Mouse (Mus musculus): ENCODE measurements at regions not wholly inside any gene's neighbourhood (a gene's known extent, or its start where the extent isn't known, plus 50 kb on each side); places are given as distances from the start of the nearest gene placed in this dataset.
"Not testable (repeated sequence)": the region's sequence is repeated elsewhere in the genome, so short reads cannot be mapped to it uniquely, and the experiment has no call there.

- no peaks in the 10 kb centered on the region for H3K27me3 ChIP-seq (replicated peaks; ENCODE audit: control insufficient read depth, insufficient read depth, low read length)
- no peak overlapping the region for H3K4me2 ChIP-seq (ENCODE audit: low read length)
- H3K4me3 ChIP-seq (ENCODE audit: low read depth, low read length): no peak overlapping the region
- no peak for ATAC-seq
- no peak overlapping the region for H3K27ac ChIP-seq (ENCODE audit: low read depth, low read length)
- no peaks in the 10 kb centered on the region for H3K9me3 ChIP-seq (replicated peaks; ENCODE audit: control insufficient read depth, low read length)
- no peaks in the 10 kb centered on the region for H3K4me1 ChIP-seq (ENCODE audit: control insufficient read depth, insufficient read depth, low read length)
- peak; percentile 9 for DNase-seq (ENCODE audit: low spot score)
- 33% methylated on average over 1 of the region's 1 CpGs for WGBS
- no peak overlapping the region for H3K9ac ChIP-seq (ENCODE audit: low read length)
- no peaks in the 10 kb centered on the region for H3K36me3 ChIP-seq (ENCODE audit: control insufficient read depth, insufficient read depth, low read length)
Observed at GRCm38 (mm10) chr6:62889194-62889593, 366.5 kb upstream of the Grid2 start.

GRCm38 (mm10) chr6:62912758-62913157 is 342.9 kb upstream of the Grid2 start:
- Histone ChIP-seq H3K4me3 (ENCODE audit: low read depth, low read length) (no peak overlapping the region), H3K4me1 (ENCODE audit: control insufficient read depth, insufficient read depth, low read length) (no peaks in the 10 kb centered on the region), H3K27me3 (replicated peaks; ENCODE audit: control insufficient read depth, insufficient read depth, low read length) (no peaks in the 10 kb centered on the region), H3K36me3 (ENCODE audit: control insufficient read depth, insufficient read depth, low read length) (no peaks in the 10 kb centered on the region), H3K9me3 (replicated peaks; ENCODE audit: control insufficient read depth, low read length) (no peaks in the 10 kb centered on the region), H3K9ac (ENCODE audit: low read length) (no peak overlapping the region), H3K4me2 (ENCODE audit: low read length) (no peak overlapping the region), H3K27ac (ENCODE audit: low read depth, low read length) (no peak overlapping the region)
- no peak for DNase-seq (ENCODE audit: low spot score)
- ATAC-seq: no peak
- 97% methylated on average over 2 of the region's 2 CpGs for WGBS

- not testable (repeated sequence) for H3K36me3 ChIP-seq (ENCODE audit: control insufficient read depth, insufficient read depth, low read length); DNase-seq (ENCODE audit: low spot score); H3K9ac ChIP-seq (ENCODE audit: low read length); H3K27ac ChIP-seq (ENCODE audit: low read depth, low read length); H3K27me3 ChIP-seq (replicated peaks; ENCODE audit: control insufficient read depth, insufficient read depth, low read length); H3K4me3 ChIP-seq (ENCODE audit: low read depth, low read length); H3K4me2 ChIP-seq (ENCODE audit: low read length); H3K4me1 ChIP-seq (ENCODE audit: control insufficient read depth, insufficient read depth, low read length); ATAC-seq; H3K9me3 ChIP-seq (replicated peaks; ENCODE audit: control insufficient read depth, low read length)
- WGBS: 56% methylated on average over 2 of the region's 5 CpGs
Observed at GRCm38 (mm10) chr6:62917059-62917458, 338.6 kb upstream of the Grid2 start.

GRCm38 (mm10) chr6:62917956-62918355 is 337.7 kb upstream of the Grid2 start:
- H3K27ac ChIP-seq (ENCODE audit: low read depth, low read length): no peak overlapping the region
- DNase-seq (ENCODE audit: low spot score) (no peak), ATAC-seq (no peak)
- no peaks in the 10 kb centered on the region for H3K36me3 ChIP-seq (ENCODE audit: control insufficient read depth, insufficient read depth, low read length)
- H3K9ac ChIP-seq (ENCODE audit: low read length): no peak overlapping the region
- H3K4me1 ChIP-seq (ENCODE audit: control insufficient read depth, insufficient read depth, low read length): no peaks in the 10 kb centered on the region
- H3K27me3 ChIP-seq (replicated peaks; ENCODE audit: control insufficient read depth, insufficient read depth, low read length): no peaks in the 10 kb centered on the region
- WGBS: 88% methylated on average over 6 of the region's 6 CpGs
- no peaks in the 10 kb centered on the region for H3K9me3 ChIP-seq (replicated peaks; ENCODE audit: control insufficient read depth, low read length)
- no peak overlapping the region for H3K4me3 ChIP-seq (ENCODE audit: low read depth, low read length)
- H3K4me2 ChIP-seq (ENCODE audit: low read length): no peak overlapping the region

GRCm38 (mm10) chr6:62919092-62919491 is 336.6 kb upstream of the Grid2 start:
- H3K9me3 ChIP-seq (replicated peaks; ENCODE audit: control insufficient read depth, low read length): no peaks in the 10 kb centered on the region
- no peak overlapping the region for H3K9ac ChIP-seq (ENCODE audit: low read length)
- H3K4me1 ChIP-seq (ENCODE audit: control insufficient read depth, insufficient read depth, low read length): no peaks in the 10 kb centered on the region
- H3K27ac ChIP-seq (ENCODE audit: low read depth, low read length): no peak overlapping the region
- no peak for DNase-seq (ENCODE audit: low spot score)
- no peak for ATAC-seq
- H3K27me3 ChIP-seq (replicated peaks; ENCODE audit: control insufficient read depth, insufficient read depth, low read length): no peaks in the 10 kb centered on the region
- no peaks in the 10 kb centered on the region for H3K36me3 ChIP-seq (ENCODE audit: control insufficient read depth, insufficient read depth, low read length)
- H3K4me2 ChIP-seq (ENCODE audit: low read length): no peak overlapping the region
- no peak overlapping the region for H3K4me3 ChIP-seq (ENCODE audit: low read depth, low read length)

Data from forebrain, embryonic 14.5 days (tissue).